Mouse (Mus musculus): ENCODE measurements at regions not wholly inside any gene's neighbourhood (a gene's known extent, or its start where the extent isn't known, plus 50 kb on each side); places are given as distances from the start of the nearest gene placed in this dataset.

- intact Hi-C loops (cut with DNase I) = no loop called here
Observed at GRCm38 (mm10) chr4:71663397-71663796, 94.4 kb downstream of the Gm11232 start.

GRCm38 (mm10) chr4:71640521-71640920, 117.2 kb downstream of the Gm11232 start:
- DNase-seq = no peak
- intact Hi-C loops (cut with DNase I) = no loop called here

More at GRCm38 (mm10) chr4:71663397-71663796, 94.4 kb downstream of the Gm11232 start:
- no peak for DNase-seq

- DNase-seq = no peak
- intact Hi-C loops (cut with DNase I) = no loop called here
Observed at GRCm38 (mm10) chr4:71627088-71627487, 130.7 kb downstream of the Gm11232 start.

GRCm38 (mm10) chr4:71626626-71627025, 131.1 kb downstream of the Gm11232 start:
- no peak for DNase-seq
- intact Hi-C loops (cut with DNase I) = no loop called here

GRCm38 (mm10) chr4:71624771-71625170, 133.0 kb downstream of the Gm11232 start:
- intact Hi-C loops (cut with DNase I) = no loop called here
- no peak for DNase-seq

- intact Hi-C loops (cut with DNase I) = no loop called here
- no peak for DNase-seq
Observed at GRCm38 (mm10) chr4:71613720-71614119, 144.0 kb downstream of the Gm11232 start.

GRCm38 (mm10) chr4:71585880-71586279, 171.9 kb downstream of the Gm11232 start:
- DNase-seq = no peak

GRCm38 (mm10) chr4:71560656-71561055, 197.1 kb downstream of the Gm11232 start:
- intact Hi-C loops (cut with DNase I) = no loop called here
- peak; percentile 0 for DNase-seq

More at GRCm38 (mm10) chr4:71585880-71586279, 171.9 kb downstream of the Gm11232 start:
- intact Hi-C loops (cut with DNase I) = no loop called here

- intact Hi-C loops (cut with DNase I) = no loop called here
- no peak for DNase-seq
Observed at GRCm38 (mm10) chr4:71539200-71539599, 218.6 kb downstream of the Gm11232 start.

GRCm38 (mm10) chr4:71537971-71538370, 219.8 kb downstream of the Gm11232 start:
- DNase-seq = no peak
- intact Hi-C loops (cut with DNase I) = no loop called here

GRCm38 (mm10) chr4:71524255-71524970, 233.4 kb downstream of the Gm11232 start:
- no peak for DNase-seq
- intact Hi-C loops (cut with DNase I) = no loop called here

- no peak for DNase-seq
- intact Hi-C loops (cut with DNase I) = no loop called here
Observed at GRCm38 (mm10) chr4:71520751-71521150, 237.0 kb downstream of the Gm11232 start.

GRCm38 (mm10) chr4:71517921-71518404, 239.8 kb downstream of the Gm11232 start:
- intact Hi-C loops (cut with DNase I) = no loop called here
- DNase-seq = peak; percentile 77

GRCm38 (mm10) chr4:71506911-71507310, 250.9 kb downstream of the Gm11232 start:
- DNase-seq = no peak
- intact Hi-C loops (cut with DNase I) = no loop called here

GRCm38 (mm10) chr4:71489788-71490187, 268.0 kb downstream of the Gm11232 start:
- intact Hi-C loops (cut with DNase I) = no loop called here
- no peak for DNase-seq

GRCm38 (mm10) chr4:71488663-71489161, 269.1 kb downstream of the Gm11232 start:
- DNase-seq = peak; percentile 13
- intact Hi-C loops (cut with DNase I) = no loop called here

GRCm38 (mm10) chr4:71488059-71488458, 269.7 kb downstream of the Gm11232 start:
- DNase-seq = no peak
- intact Hi-C loops (cut with DNase I) = no loop called here

GRCm38 (mm10) chr4:71480960-71481359, 276.8 kb downstream of the Gm11232 start:
- intact Hi-C loops (cut with DNase I) = no loop called here
- DNase-seq = no peak

GRCm38 (mm10) chr4:71470580-71470979, 287.2 kb downstream of the Gm11232 start:
- intact Hi-C loops (cut with DNase I) = no loop called here
- DNase-seq = no peak

GRCm38 (mm10) chr4:71454811-71455210, 303.0 kb downstream of the Gm11232 start:
- intact Hi-C loops (cut with DNase I) = no loop called here
- DNase-seq = peak; percentile 82

- DNase-seq = no peak
- intact Hi-C loops (cut with DNase I) = no loop called here
Observed at GRCm38 (mm10) chr4:71453499-71453898, 304.3 kb downstream of the Gm11232 start.

- intact Hi-C loops (cut with DNase I) = no loop called here
- no peak for DNase-seq
Observed at GRCm38 (mm10) chr4:71446461-71446860, 311.3 kb downstream of the Gm11232 start.

Measured in left cerebral cortex, postnatal 4 days (tissue).